Mouse (Mus musculus) embryonic fibroblast, embryonic 13.5 days (primary cell): ENCODE results near the gene 2610528J11Rik.

ENCODE experiments used
- CTCF ChIP-seq: IDR thresholded peaks from 2 replicates; pipeline ENCODE4 v1.5.1; 2011; ENCODE audit warnings: mild to moderate bottlenecking, control low read depth, low read length, moderate library complexity, borderline replicate concordance; ENCODE audit not compliant: insufficient read depth
- POLR2A ChIP-seq: IDR thresholded peaks from 2 replicates; pipeline ENCODE4 v1.6.1; 2011; ENCODE audit warnings: low read depth, mild to moderate bottlenecking, control low read depth, low read length, moderate library complexity

GRCm38 (mm10) chr4:118533156-118533555, 6.4 kb downstream of the 2610528J11Rik start:
- TF ChIP-seq POLR2A (no peak), CTCF (no peak)
